Mouse (Mus musculus) hindbrain, embryonic 11.5 days (tissue): ENCODE results near the gene Gpr135. TPM values are rescaled to one million over a fixed set of nuclear protein-coding genes. Genes with fewer than 3 reads are reported as not detected.

Experiments
- ATAC-seq: fragments of 200-750 bp; cut with Nextera tagmentation; 2 replicates; pipeline ENCODE4 v1.8.0; 2017; ENCODE audit warnings: mild to moderate bottlenecking, moderate TSS enrichment, moderate library complexity; ENCODE audit not compliant: low FRiP score
- DNase-seq: peaks from one replicate; pipeline ENCODE4 v3.0.0-alpha.2; 2015; ENCODE audit warnings: low spot score
- H3K27ac ChIP-seq: fragments of 300-500 bp; sonication (generic); 2 replicates; pipeline ENCODE4 v1.5.1; 2014; ENCODE audit warnings: mild to moderate bottlenecking, low read depth, low read length
- H3K27me3 ChIP-seq: fragments of 300-500 bp; sonication (generic); 2 replicates; pipeline ENCODE4 v1.6.1; 2014; ENCODE audit warnings: mild to moderate bottlenecking, low read length, moderate library complexity, mixed read lengths; ENCODE audit not compliant: control insufficient read depth, insufficient read depth
- H3K36me3 ChIP-seq: fragments of 300-500 bp; sonication (generic); 2 replicates; pipeline ENCODE4 v1.6.1; 2014; ENCODE audit warnings: mild to moderate bottlenecking, low read length, moderate library complexity, mixed read lengths; ENCODE audit not compliant: control insufficient read depth, insufficient read depth
- H3K4me1 ChIP-seq: fragments of 300-500 bp; sonication (generic); replicated peaks from 2 replicates; pipeline ENCODE4 v1.6.1; 2014; ENCODE audit warnings: low read length, mixed read lengths; ENCODE audit not compliant: control insufficient read depth, insufficient read depth
- H3K4me2 ChIP-seq: fragments of 300-500 bp; sonication (generic); replicated peaks from 2 replicates; pipeline ENCODE4 v1.6.1; 2014; ENCODE audit warnings: mild to moderate bottlenecking, low read depth, low read length
- H3K4me3 ChIP-seq: fragments of 300-500 bp; sonication (generic); 2 replicates; pipeline ENCODE4 v1.5.1; 2014; ENCODE audit warnings: low read depth, low read length
- H3K9ac ChIP-seq: fragments of 300-500 bp; sonication (generic); 2 replicates; pipeline ENCODE4 v1.6.1; 2014; ENCODE audit warnings: low read depth, low read length
- H3K9me3 ChIP-seq: fragments of 300-500 bp; sonication (generic); 2 replicates; pipeline ENCODE4 v1.6.1; 2016; ENCODE audit warnings: low read length; ENCODE audit not compliant: control insufficient read depth
- WGBS: fragments of 180-500 bp; shearing (Covaris S2); extraction: QIAGEN DNeasy Blood & Tissue Kit; methylation state at CpG from one replicate; pipeline ENCODE4 v1.1.7; 2014; 5-methylcytosine and 5-hydroxymethylcytosine counted together
- polyA plus RNA-seq: library from polyadenylated mRNA; unstranded; fragments of >200 nt; fragmentation: Nextera tagmentation; extraction: Ambion mirVana; gene quantifications from 2 replicates; pipeline ENCODE4 v1.2.1, GENCODE M21; 2014

The Gpr135 gene
- polyA plus RNA-seq, 1 experiment from 2014 or later, result 1.1 TPM

DNA sequence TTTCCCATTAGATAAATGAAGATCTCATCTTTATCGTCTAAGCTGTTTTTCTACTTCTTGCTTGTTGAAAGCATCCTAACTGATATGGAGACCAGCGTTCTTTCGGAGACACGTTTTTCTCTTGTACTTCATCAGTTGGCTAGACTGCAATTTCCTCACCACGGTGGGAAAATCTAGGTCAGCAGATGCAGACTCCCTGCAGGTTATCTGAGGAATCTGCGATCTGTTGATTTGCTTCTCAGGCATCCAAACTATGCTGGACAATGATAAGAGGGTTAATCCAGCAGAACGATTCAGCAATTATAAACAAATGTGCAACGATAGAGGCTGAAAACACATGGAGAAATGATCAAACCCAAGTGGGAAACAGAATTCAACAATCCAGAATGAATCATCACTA lies 31.4 kb downstream of the Gpr135 start:
- DNase-seq (no peak), ATAC-seq (no peak)
- whole genome bisulfite sequencing, result 81% methylated on average over 8 of the region's 8 CpGs

DNA sequence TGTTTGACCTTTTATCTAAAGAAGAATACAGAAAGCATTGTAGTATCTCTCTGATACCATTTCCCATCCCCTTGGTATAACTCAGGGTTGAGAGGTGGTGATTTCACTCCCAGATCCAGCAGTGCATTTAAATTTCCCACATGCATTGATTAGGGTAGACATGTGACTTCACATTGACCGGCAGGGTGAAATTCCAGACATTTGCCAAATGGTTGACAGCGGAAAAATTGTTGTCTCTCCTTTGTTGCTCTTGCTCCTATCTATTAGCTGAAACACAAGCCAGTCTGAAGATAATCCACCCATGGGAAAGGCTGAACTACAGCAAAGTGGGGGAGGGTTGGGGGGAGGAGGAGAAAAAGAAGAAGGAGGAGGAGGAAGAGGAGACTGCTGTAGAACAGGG lies 32.1 kb downstream of the Gpr135 start:
- Histone ChIP-seq H3K36me3 (no peaks in the 10 kb centered on the region), H3K4me3 (no peak overlapping the region), H3K4me1 (no peaks in the 10 kb centered on the region), H3K27me3 (no peaks in the 10 kb centered on the region), H3K9ac (no peak overlapping the region), H3K4me2 (no peak overlapping the region), H3K9me3 (no peaks in the 10 kb centered on the region), H3K27ac (no peak overlapping the region)
- 61% methylated on average over 2 of the region's 2 CpGs for WGBS
- DNase-seq (no peak), ATAC-seq (no peak)

More for the DNA sequence above, 31.4 kb downstream of the Gpr135 start:
- Histone ChIP-seq H3K4me1 (no peaks in the 10 kb centered on the region), H3K9me3 (no peaks in the 10 kb centered on the region), H3K27ac (no peak overlapping the region), H3K4me3 (no peak overlapping the region), H3K27me3 (no peaks in the 10 kb centered on the region), H3K36me3 (no peaks in the 10 kb centered on the region), H3K9ac (no peak overlapping the region), H3K4me2 (no peak overlapping the region)

DNA sequence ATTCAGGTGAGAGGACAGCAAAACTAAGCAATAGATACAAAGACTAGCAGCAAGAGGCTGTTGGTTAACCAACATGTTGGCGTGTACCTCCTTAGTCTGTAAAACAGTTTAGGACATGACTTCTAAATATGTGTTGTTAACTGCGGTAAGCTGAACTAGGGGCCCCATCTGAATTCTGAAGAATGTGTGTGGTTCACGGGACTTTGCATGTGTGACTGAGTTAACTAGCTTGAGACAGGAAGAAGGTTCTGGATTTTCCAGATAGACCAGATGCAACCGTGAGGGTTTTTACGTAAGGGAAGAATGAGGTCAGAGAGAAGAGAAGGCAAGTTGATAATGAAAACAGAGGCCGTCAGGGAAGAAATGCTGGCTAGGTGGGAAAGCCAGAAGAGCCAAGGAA lies 33.9 kb downstream of the Gpr135 start:
- WGBS, result 89% methylated on average over 6 of the region's 6 CpGs
- Histone ChIP-seq H3K9ac (no peak overlapping the region), H3K27me3 (no peaks in the 10 kb centered on the region), H3K4me3 (no peak overlapping the region), H3K9me3 (no peaks in the 10 kb centered on the region), H3K4me1 (no peaks in the 10 kb centered on the region), H3K27ac (no peak overlapping the region), H3K4me2 (no peak overlapping the region), H3K36me3 (no peaks in the 10 kb centered on the region)
- ATAC-seq, result no peak
- no peak for DNase-seq

DNA sequence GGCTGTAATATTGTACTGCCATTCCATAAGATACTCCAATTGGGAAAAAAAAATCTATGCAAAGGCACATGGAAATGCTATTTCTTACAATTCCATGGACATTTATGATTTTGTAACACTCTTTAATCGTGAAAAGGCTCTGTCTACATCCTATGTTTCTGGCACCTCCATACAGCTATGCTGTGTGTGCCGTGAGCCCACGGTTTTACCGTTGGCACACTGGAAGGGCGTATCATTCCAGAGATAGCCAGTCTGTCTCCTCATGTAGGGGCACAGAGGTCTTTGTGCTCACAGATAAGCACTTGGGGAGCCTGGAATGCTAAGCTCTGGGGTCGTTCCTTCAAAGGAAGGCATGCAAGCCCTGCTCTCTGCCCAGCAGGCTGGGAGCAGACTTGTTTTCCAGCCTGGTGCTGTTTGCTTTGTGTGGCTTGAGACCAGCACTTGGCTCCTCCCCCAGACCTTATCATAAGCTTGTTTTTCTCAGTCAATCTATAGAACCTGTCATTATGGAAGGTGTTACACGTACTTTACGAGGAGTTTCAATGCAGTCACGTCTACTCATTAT lies 34.7 kb downstream of the Gpr135 start:
- Histone ChIP-seq H3K9me3 (no peaks in the 10 kb centered on the region), H3K27ac (no peak overlapping the region), H3K4me1 (no peaks in the 10 kb centered on the region), H3K4me3 (no peak overlapping the region), H3K27me3 (no peaks in the 10 kb centered on the region), H3K9ac (no peak overlapping the region), H3K4me2 (no peak overlapping the region), H3K36me3 (no peaks in the 10 kb centered on the region)
- DNase-seq (no peak), ATAC-seq (no peak)
- 78% methylated on average over 9 of the region's 9 CpGs for WGBS

DNA sequence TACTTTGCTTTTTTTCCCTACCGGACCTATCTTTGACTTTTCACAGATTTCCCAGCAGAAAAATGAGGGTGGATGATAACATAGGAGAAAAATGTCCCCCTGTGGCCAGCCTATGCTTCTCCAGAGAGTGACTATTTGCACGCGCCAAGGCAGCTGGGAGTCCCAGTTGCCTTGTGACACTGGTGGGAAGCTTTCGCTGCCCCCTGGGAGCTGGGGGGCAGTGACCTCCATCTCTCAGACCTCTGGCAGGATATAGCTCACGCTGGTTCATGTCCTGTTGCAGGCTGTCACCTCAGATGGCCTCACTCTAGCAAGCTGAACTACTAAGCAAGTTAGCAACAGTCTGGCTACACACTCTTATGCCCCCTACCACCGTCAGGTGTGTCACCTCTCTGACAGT lies 39.1 kb downstream of the Gpr135 start:
- no peak overlapping the region for H3K27ac ChIP-seq
- WGBS, result 77% methylated on average over 6 of the region's 6 CpGs
- no peak overlapping the region for H3K4me3 ChIP-seq
- DNase-seq (no peak), ATAC-seq (no peak)
- no peaks in the 10 kb centered on the region for H3K9me3 ChIP-seq
- H3K36me3 ChIP-seq, result no peaks in the 10 kb centered on the region
- H3K4me1 ChIP-seq, result no peaks in the 10 kb centered on the region
- H3K9ac ChIP-seq, result no peak overlapping the region
- H3K4me2 ChIP-seq, result no peak overlapping the region
- no peaks in the 10 kb centered on the region; the same call in 1 of the 2 replicates for H3K27me3 ChIP-seq

DNA sequence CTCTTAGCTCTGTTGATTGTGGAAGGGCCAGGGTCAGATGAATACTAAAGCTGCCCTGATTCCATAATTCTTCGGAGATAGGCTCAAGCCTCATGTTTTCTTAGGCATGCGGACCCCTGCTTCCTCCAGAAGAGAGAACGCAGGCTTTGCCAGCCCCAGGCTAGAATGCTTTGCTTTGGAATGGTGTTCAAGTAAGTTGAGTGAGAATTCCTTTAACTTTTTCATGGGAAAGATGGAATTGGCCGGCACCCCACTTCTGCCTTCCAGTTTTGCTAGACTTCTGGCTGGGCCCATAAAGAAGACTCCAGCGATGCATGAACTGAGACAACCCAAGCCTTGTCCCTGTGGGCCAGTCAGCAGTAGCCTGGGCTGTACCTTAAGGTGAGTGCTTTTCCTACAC lies 39.8 kb downstream of the Gpr135 start:
- H3K4me1 ChIP-seq, result no peaks in the 10 kb centered on the region
- 92% methylated on average over 5 of the region's 5 CpGs for WGBS
- no peaks in the 10 kb centered on the region for H3K9me3 ChIP-seq
- no peaks in the 10 kb centered on the region; the same call in 1 of the 2 replicates for H3K27me3 ChIP-seq
- DNase-seq, result no peak
- no peak overlapping the region for H3K27ac ChIP-seq
- no peak overlapping the region for H3K4me3 ChIP-seq
- no peak overlapping the region for H3K4me2 ChIP-seq
- H3K9ac ChIP-seq, result no peak overlapping the region
- no peak for ATAC-seq
- no peaks in the 10 kb centered on the region for H3K36me3 ChIP-seq

DNA sequence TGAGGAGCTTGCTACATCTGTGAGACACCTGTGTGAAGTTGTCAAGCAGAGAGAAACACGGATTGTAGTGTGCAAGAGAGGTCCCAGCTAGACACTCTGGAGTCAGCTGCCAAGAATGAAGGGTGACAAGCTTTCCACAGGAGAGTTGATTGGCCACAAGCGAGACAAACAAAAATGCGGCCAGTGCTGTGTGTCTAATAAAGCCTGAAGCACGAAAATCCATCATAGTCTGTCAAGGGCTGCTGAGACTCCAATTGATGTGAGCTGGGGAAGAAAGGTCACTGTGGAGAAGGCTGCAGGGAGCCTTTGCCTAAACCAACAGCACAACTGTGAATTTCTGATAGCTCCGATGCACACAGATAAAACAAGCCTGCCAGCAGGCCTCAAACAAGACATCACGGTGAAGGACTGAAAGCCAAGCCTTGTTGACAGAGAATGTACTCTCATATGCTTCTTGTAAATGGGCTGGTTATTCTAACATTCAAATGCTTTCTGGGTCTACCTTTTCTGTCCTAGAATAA lies 45.6 kb downstream of the Gpr135 start:
- Histone ChIP-seq H3K4me1 (0 out of 2 replicates have a peak, but pooled peaks cover 2% of the 10 kb centered on the region), H3K4me2 (no peak overlapping the region), H3K27ac (no peak overlapping the region), H3K27me3 (no peaks in the 10 kb centered on the region; the same call in 1 of the 2 replicates), H3K4me3 (no peak overlapping the region), H3K36me3 (no peaks in the 10 kb centered on the region), H3K9ac (no peak overlapping the region), H3K9me3 (no peaks in the 10 kb centered on the region)
- DNase-seq (peak; percentile 15), ATAC-seq (no peak)
- 14% methylated on average over 6 of the region's 6 CpGs for WGBS

DNA sequence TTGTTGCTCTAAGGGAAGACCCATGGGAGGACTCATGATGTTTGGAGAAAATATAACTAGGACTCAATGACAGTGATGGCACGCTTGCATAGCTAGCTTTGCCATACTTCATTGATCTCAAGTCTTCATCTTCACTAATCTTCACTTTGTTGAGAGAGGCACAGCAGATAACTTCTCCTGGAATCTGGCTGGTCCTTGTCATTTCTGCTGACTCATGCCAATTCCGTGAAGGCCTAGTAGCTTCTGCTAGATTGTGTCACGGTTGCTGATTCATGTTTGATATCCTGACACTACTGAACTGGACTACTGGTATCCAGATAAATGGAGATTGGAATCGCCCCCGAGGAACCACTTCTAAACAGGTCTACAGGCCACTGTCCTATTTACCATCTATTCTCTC lies 47.4 kb downstream of the Gpr135 start:
- Histone ChIP-seq H3K27ac (no peak overlapping the region), H3K4me1 (0 out of 2 replicates have a peak, but pooled peaks cover 2% of the 10 kb centered on the region), H3K27me3 (no peaks in the 10 kb centered on the region; the same call in 1 of the 2 replicates), H3K9me3 (no peaks in the 10 kb centered on the region), H3K36me3 (no peaks in the 10 kb centered on the region), H3K9ac (no peak overlapping the region), H3K4me3 (no peak overlapping the region), H3K4me2 (no peak overlapping the region)
- 94% methylated on average over 5 of the region's 5 CpGs for WGBS
- DNase-seq (no peak), ATAC-seq (no peak)

DNA sequence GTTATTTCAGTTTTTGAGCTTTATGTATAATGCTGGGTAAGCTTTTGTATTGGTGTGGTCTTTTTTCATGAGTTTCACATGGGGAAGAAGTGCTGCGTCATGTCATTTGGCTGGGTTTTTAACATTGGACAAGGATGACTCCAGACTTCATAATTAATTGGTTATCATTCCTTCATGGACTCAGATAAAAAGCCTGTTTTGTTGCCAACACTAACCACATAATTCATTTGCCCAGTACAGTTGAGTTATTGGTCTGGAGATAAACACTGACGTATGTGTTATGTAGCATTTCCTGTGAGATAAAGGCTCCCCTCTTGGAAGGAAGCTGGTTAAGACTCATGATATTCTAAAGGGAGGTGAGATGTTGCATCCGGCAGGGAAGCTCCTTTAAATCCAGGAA lies 48.1 kb downstream of the Gpr135 start:
- Histone ChIP-seq H3K36me3 (no peaks in the 10 kb centered on the region), H3K4me1 (0 out of 2 replicates have a peak, but pooled peaks cover 2% of the 10 kb centered on the region), H3K9me3 (no peaks in the 10 kb centered on the region), H3K27ac (no peak overlapping the region), H3K27me3 (no peaks in the 10 kb centered on the region; the same call in 1 of the 2 replicates), H3K4me3 (no peak overlapping the region), H3K4me2 (no peak overlapping the region), H3K9ac (no peak overlapping the region)
- 94% methylated on average over 3 of the region's 3 CpGs for WGBS
- ATAC-seq (no peak), DNase-seq (no peak)
